Mouse (Mus musculus) lung, postnatal 10 days (tissue): ENCODE results near the gene Timm10b.

ENCODE experiments used
- DNase-seq: peaks from one replicate; pipeline ENCODE4 v3.0.0; 2021

The Timm10b gene

GRCm38 (mm10) chr7:105641936-105642335, 2.1 kb downstream of the Timm10b start:
- no peak for DNase-seq

GRCm38 (mm10) chr7:105650639-105651435, 11.0 kb downstream of the Timm10b start, which contains the start of gene Dnhd1:
Dnhd1 (plus strand) TSS chr7:105650827.
- DNase-seq, result peak; percentile 90

- no peak for DNase-seq
Observed at GRCm38 (mm10) chr7:105685541-105686197, 45.8 kb downstream of the Timm10b start.

GRCm38 (mm10) chr7:105690875-105691274, 51.0 kb downstream of the Timm10b start:
- no peak for DNase-seq
